Mouse (Mus musculus) layer of hippocampus, postnatal 36 days (tissue): Measurements from ENCODE around the gene Mpg. TPM values are rescaled to one million over a fixed set of nuclear protein-coding genes. Genes with fewer than 3 reads are reported as not detected.

Source experiments
- DNase-seq, 2 experiments: peaks; one replicate each; pipeline ENCODE4 v3.0.0; 2022
- total RNA-seq, 2 experiments: library from RNA; stranded (reverse); gene quantifications; 2 replicates each; pipeline ENCODE4 v1.2.3; 2021

The Mpg gene
- total RNA-seq, 2 experiments from 2014 or later = 16.8 to 17.0 TPM

- DNase-seq = no peak
These were observed 36.5 kb downstream of the Mpg start for GRCm38 (mm10) chr11:32262674-32263415.

- DNase-seq = no peak
These were observed 38.9 kb downstream of the Mpg start for GRCm38 (mm10) chr11:32265117-32265738.

- no peak for DNase-seq
These were observed 39.9 kb downstream of the Mpg start for GRCm38 (mm10) chr11:32266194-32266593.

- DNase-seq = no peak
These were observed 40.5 kb downstream of the Mpg start for GRCm38 (mm10) chr11:32266776-32267175.

- DNase-seq = peak; percentile 96
These were observed 41.0 kb downstream of the Mpg start, which contains the start of gene Nprl3 for GRCm38 (mm10) chr11:32267188-32267884. Gene Nprl3 (minus strand): TSS chr11:32267707.

GRCm38 (mm10) chr11:32267964-32268363 is 41.7 kb downstream of the Mpg start:
- DNase-seq = no peak

- no peak for DNase-seq
These were observed 42.6 kb downstream of the Mpg start for GRCm38 (mm10) chr11:32268952-32269351.

GRCm38 (mm10) chr11:32271178-32271577 is 44.9 kb downstream of the Mpg start:
- no peak for DNase-seq

GRCm38 (mm10) chr11:32276347-32276746 is 50.0 kb downstream of the Mpg start, which contains the start of gene Hba-x:
Gene Hba-x (plus strand): TSS chr11:32276400.
- no peak for DNase-seq

- no peak for DNase-seq
These were observed 51.6 kb downstream of the Mpg start for GRCm38 (mm10) chr11:32277736-32278457.

- no peak for DNase-seq
These were observed 52.2 kb downstream of the Mpg start for GRCm38 (mm10) chr11:32278458-32278957.

GRCm38 (mm10) chr11:32280646-32281045 is 54.3 kb downstream of the Mpg start:
- DNase-seq = no peak

GRCm38 (mm10) chr11:32281416-32282144 is 55.3 kb downstream of the Mpg start:
- no peak for DNase-seq

Other genes with a start within 250 kb of the Mpg start
- 100 to 1,000 TPM; 660 to 690 TPM for gene Nsg2, start 226.0 kb upstream of the Mpg start, total RNA-seq
- gene Il9r, start 26.2 kb upstream of the Mpg start, total RNA-seq = not detected
- gene Snrnp25, start 21.1 kb upstream of the Mpg start, total RNA-seq = 10 to 100 TPM; 18.0 to 19.0 TPM
- gene Rhbdf1, start 4.2 kb upstream of the Mpg start, total RNA-seq = 10 to 100 TPM; 13.4 to 16.5 TPM
- gene Nprl3, start 41.2 kb downstream of the Mpg start, total RNA-seq = 10 to 100 TPM; 47.3 to 61.2 TPM
- gene Hba-x, start 49.9 kb downstream of the Mpg start, total RNA-seq = not detected
- gene Hba-a1, start 57.0 kb downstream of the Mpg start, total RNA-seq = 100 to 1,000 TPM; 243 to 385 TPM
- gene Hbq1b, start 60.5 kb downstream of the Mpg start, total RNA-seq = 1 to 10 TPM in 1 of 2 experiments, not detected in 1; 2.3 TPM
- gene Hba-a2, start 70.0 kb downstream of the Mpg start, total RNA-seq = 100 to 1,000 TPM; 192 to 362 TPM
- 1 to 10 TPM in 1 of 2 experiments, not detected in 1; 1.4 TPM for gene Hbq1a, start 73.6 kb downstream of the Mpg start, total RNA-seq
- 10 to 100 TPM; 10.5 to 12.6 TPM for gene Sh3pxd2b, start 121.3 kb downstream of the Mpg start, total RNA-seq
- gene Ubtd2, start 228.9 kb downstream of the Mpg start, total RNA-seq = 10 to 100 TPM; 34.7 to 34.9 TPM